Mouse (Mus musculus) neural tube, embryonic 10.5 days (tissue): ENCODE data around the gene Scn8a.

Source experiments
- DNase-seq: peaks from one replicate; pipeline ENCODE4 v3.0.0-alpha.2; 2017; ENCODE audit warnings: low spot score; ENCODE audit errors: extremely low spot score

Scn8a gene

GRCm38 (mm10) chr15:101068671-101069070 lies 199.0 kb downstream of the Scn8a start:
- no peak for DNase-seq

GRCm38 (mm10) chr15:101069641-101070190 lies 200.1 kb downstream of the Scn8a start:
- no peak for DNase-seq

GRCm38 (mm10) chr15:101070762-101071161 lies 201.1 kb downstream of the Scn8a start:
- DNase-seq = no peak

GRCm38 (mm10) chr15:101072736-101073135 lies 203.1 kb downstream of the Scn8a start:
- no peak for DNase-seq

- no peak for DNase-seq
Measured at GRCm38 (mm10) chr15:101074067-101074466, 204.4 kb downstream of the Scn8a start.

GRCm38 (mm10) chr15:101075150-101075549 lies 205.5 kb downstream of the Scn8a start:
- DNase-seq = no peak

- peak; percentile 36 for DNase-seq
Measured at GRCm38 (mm10) chr15:101075656-101076055, 206.0 kb downstream of the Scn8a start.

- DNase-seq = peak; percentile 72
Measured at GRCm38 (mm10) chr15:101076071-101077000, 206.7 kb downstream of the Scn8a start.

- peak; percentile 81 for DNase-seq
Measured at GRCm38 (mm10) chr15:101077001-101077812, 207.5 kb downstream of the Scn8a start.

GRCm38 (mm10) chr15:101077813-101078730 lies 208.4 kb downstream of the Scn8a start, which contains the start of gene Fignl2:
Gene Fignl2 (minus strand): TSS chr15:101078567.
- no peak for DNase-seq

GRCm38 (mm10) chr15:101078731-101079156 lies 209.1 kb downstream of the Scn8a start:
- peak; percentile 89 for DNase-seq

- no peak for DNase-seq
Measured at GRCm38 (mm10) chr15:101080031-101080520, 210.4 kb downstream of the Scn8a start.

GRCm38 (mm10) chr15:101081035-101081548 lies 211.4 kb downstream of the Scn8a start:
- DNase-seq = no peak

- peak; percentile 48 for DNase-seq
Measured at GRCm38 (mm10) chr15:101082236-101082635, 212.6 kb downstream of the Scn8a start.

- DNase-seq = no peak
Measured at GRCm38 (mm10) chr15:101084499-101084898, 214.8 kb downstream of the Scn8a start.

GRCm38 (mm10) chr15:101086451-101086850 lies 216.8 kb downstream of the Scn8a start:
- DNase-seq = no peak

- no peak for DNase-seq
Measured at GRCm38 (mm10) chr15:101086956-101087355, 217.3 kb downstream of the Scn8a start.

- DNase-seq = no peak
Measured at GRCm38 (mm10) chr15:101088291-101088690, 218.6 kb downstream of the Scn8a start.

- DNase-seq = no peak
Measured at GRCm38 (mm10) chr15:101091551-101091950, 221.9 kb downstream of the Scn8a start.
